Mouse (Mus musculus) embryonic fibroblast, embryonic 13.5 days (primary cell): ENCODE data around the gene Oosp2.

Experiments used
- CTCF ChIP-seq: IDR thresholded peaks from 2 replicates; pipeline ENCODE4 v1.5.1; 2011; ENCODE audit warnings: mild to moderate bottlenecking, control low read depth, low read length, moderate library complexity, borderline replicate concordance; ENCODE audit not compliant: insufficient read depth
- POLR2A ChIP-seq: IDR thresholded peaks from 2 replicates; pipeline ENCODE4 v1.6.1; 2011; ENCODE audit warnings: low read depth, mild to moderate bottlenecking, control low read depth, low read length, moderate library complexity

- TF ChIP-seq CTCF: no peak
- TF ChIP-seq POLR2A: no peak
Observed at GRCm38 (mm10) chr19:11601349-11601748, 59.0 kb downstream of the Oosp2 start.
